Mouse (Mus musculus) skeletal muscle tissue, adult 2 months (tissue): ENCODE measurements at regions not wholly inside any gene's neighbourhood (a gene's known extent, or its start where the extent isn't known, plus 50 kb on each side); places are given as distances from the start of the nearest gene placed in this dataset.

ENCODE experiments used
- DNase-seq: peaks from one replicate; pipeline ENCODE4 v3.0.0-alpha.2; 2012; ENCODE audit warnings: low read depth, low spot score

GRCm38 (mm10) chr2:59406976-59407375 lies 77.5 kb upstream of the Dapl1 start:
- no peak for DNase-seq

GRCm38 (mm10) chr2:59407512-59407988 lies 76.9 kb upstream of the Dapl1 start:
- DNase-seq = no peak

- DNase-seq = no peak
These were observed 76.3 kb upstream of the Dapl1 start for GRCm38 (mm10) chr2:59408040-59408587.

- no peak for DNase-seq
These were observed 69.8 kb upstream of the Dapl1 start for GRCm38 (mm10) chr2:59414612-59415011.

GRCm38 (mm10) chr2:59416491-59417195 lies 67.8 kb upstream of the Dapl1 start:
- no peak for DNase-seq

GRCm38 (mm10) chr2:59417384-59417955 lies 67.0 kb upstream of the Dapl1 start:
- DNase-seq = no peak

GRCm38 (mm10) chr2:59420496-59420895 lies 64.0 kb upstream of the Dapl1 start:
- no peak for DNase-seq

GRCm38 (mm10) chr2:59422291-59423242 lies 61.9 kb upstream of the Dapl1 start:
- no peak for DNase-seq

- DNase-seq = no peak
These were observed 60.2 kb upstream of the Dapl1 start for GRCm38 (mm10) chr2:59424205-59424604.

- no peak for DNase-seq
These were observed 59.7 kb upstream of the Dapl1 start for GRCm38 (mm10) chr2:59424729-59425128.

- DNase-seq = no peak
These were observed 58.6 kb upstream of the Dapl1 start for GRCm38 (mm10) chr2:59425876-59426275.

GRCm38 (mm10) chr2:59431466-59431865 lies 53.0 kb upstream of the Dapl1 start:
- DNase-seq = no peak

GRCm38 (mm10) chr2:59431867-59432266 lies 52.6 kb upstream of the Dapl1 start:
- DNase-seq = peak; percentile 36
